Mouse (Mus musculus): Measurements from ENCODE around the gene Vtcn1. TPM values are rescaled to one million over a fixed set of nuclear protein-coding genes. Genes with fewer than 3 reads are reported as not detected.

Gene Vtcn1
- not detected in 2 replicates for polyA plus RNA-seq (2012)

DNA sequence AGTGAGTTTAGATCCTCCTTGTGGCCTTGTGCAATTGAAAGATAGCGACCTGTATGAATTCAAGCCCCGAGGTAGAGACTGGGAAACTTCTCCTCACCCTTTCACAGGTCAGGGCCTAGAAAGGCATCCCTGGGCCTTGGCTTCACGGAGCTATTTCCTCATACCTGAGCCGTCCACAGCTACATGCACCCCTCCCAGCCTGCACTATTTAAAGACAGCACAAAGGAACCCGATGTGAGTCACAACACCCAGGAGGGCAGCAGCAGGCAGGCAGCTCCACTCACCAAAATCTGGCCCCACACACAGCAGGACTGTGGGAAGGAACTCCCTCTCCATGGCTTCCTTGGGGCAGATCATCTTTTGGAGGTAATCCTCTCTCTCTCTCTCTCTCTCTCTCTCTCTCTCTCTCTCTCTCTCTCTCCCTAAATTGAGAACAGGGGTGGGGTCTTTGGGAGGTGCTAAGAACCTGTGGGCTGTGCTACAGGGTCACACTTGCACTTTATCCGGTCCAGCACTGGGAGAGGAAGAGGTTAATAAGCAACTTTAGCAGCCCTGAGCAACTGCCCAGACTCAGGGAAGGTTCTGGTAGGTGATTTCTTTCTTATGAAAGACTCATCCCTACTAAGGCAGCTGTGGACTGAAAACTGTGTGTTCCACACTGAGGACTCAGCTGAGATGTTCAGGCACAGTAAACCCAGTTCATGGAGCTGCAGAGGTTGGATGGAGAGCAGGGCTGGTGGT is at the start of gene Vtcn1:
Gene Vtcn1, plus strand, starts transcription at position 235 of the 741 bp plus-strand sequence.

DNA sequence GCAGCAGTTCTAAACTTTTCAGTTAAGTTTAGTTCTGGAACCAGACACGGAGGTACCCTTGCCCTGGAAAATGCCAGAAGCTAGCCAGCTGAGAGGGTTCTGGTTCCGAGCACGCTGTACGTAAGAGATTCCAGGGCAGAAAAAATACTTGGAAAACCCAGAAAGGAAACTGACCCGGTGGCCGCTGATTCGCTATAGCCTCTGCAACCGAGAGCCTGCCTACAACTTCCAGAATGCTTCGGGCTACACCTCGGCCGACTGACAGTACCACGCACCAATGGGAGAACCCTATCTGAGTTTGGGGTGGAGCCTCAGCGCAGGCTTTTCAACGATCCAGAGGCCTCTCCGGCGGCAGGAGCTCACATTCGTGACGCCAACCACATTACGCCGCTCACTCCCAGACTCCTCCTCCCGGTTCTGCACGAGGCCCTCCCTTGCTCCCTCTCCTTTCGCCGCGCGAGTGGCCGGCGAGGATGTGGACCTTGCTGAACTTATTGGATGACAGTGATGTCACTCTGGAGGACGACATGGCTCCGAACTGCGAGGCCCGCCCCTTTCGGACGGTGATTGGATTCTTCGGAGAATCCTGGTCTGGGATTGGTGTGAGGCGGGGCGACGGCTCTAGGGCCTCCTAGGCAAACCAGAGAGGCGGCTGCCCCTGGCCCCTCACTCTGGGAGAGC is 96.7 kb downstream of the Vtcn1 start, which contains the start of gene Trim45:
Gene Trim45, plus strand, starts transcription at position 378 of the 681 bp plus-strand sequence.

Other genes starting within 250 kb of the Vtcn1 start
- gene Man1a2, start 140.0 kb upstream of the Vtcn1 start, polyA plus RNA-seq (2012) = 71.7 and 75.3 TPM in 2 replicates
- 3.4 and 5.2 TPM in 2 replicates for gene Trim45, start 96.7 kb downstream of the Vtcn1 start, polyA plus RNA-seq (2012)
- gene Ttf2, start 144.2 kb downstream of the Vtcn1 start, polyA plus RNA-seq (2012) = 4.1 and 4.4 TPM in 2 replicates
- gene Cd101, start 204.1 kb downstream of the Vtcn1 start, polyA plus RNA-seq (2012) = 0.16 and 0.34 TPM in 2 replicates